Mouse (Mus musculus) hindbrain, embryonic 11.5 days (tissue): Measurements from ENCODE around the gene Mvb12a. TPM values are rescaled to one million over a fixed set of nuclear protein-coding genes. Genes with fewer than 3 reads are reported as not detected.

Experiments used
- ATAC-seq: fragments of 200-750 bp; cut with Nextera tagmentation; 2 replicates; pipeline ENCODE4 v1.8.0; 2017; ENCODE audit warnings: mild to moderate bottlenecking, moderate TSS enrichment, moderate library complexity; ENCODE audit not compliant: low FRiP score
- DNase-seq: peaks from one replicate; pipeline ENCODE4 v3.0.0-alpha.2; 2015; ENCODE audit warnings: low spot score
- H3K27ac ChIP-seq: fragments of 300-500 bp; sonication (generic); 2 replicates; pipeline ENCODE4 v1.5.1; 2014; ENCODE audit warnings: mild to moderate bottlenecking, low read depth, low read length
- H3K27me3 ChIP-seq: fragments of 300-500 bp; sonication (generic); 2 replicates; pipeline ENCODE4 v1.6.1; 2014; ENCODE audit warnings: mild to moderate bottlenecking, low read length, moderate library complexity, mixed read lengths; ENCODE audit not compliant: control insufficient read depth, insufficient read depth
- H3K36me3 ChIP-seq: fragments of 300-500 bp; sonication (generic); 2 replicates; pipeline ENCODE4 v1.6.1; 2014; ENCODE audit warnings: mild to moderate bottlenecking, low read length, moderate library complexity, mixed read lengths; ENCODE audit not compliant: control insufficient read depth, insufficient read depth
- H3K4me1 ChIP-seq: fragments of 300-500 bp; sonication (generic); replicated peaks from 2 replicates; pipeline ENCODE4 v1.6.1; 2014; ENCODE audit warnings: low read length, mixed read lengths; ENCODE audit not compliant: control insufficient read depth, insufficient read depth
- H3K4me2 ChIP-seq: fragments of 300-500 bp; sonication (generic); replicated peaks from 2 replicates; pipeline ENCODE4 v1.6.1; 2014; ENCODE audit warnings: mild to moderate bottlenecking, low read depth, low read length
- H3K4me3 ChIP-seq: fragments of 300-500 bp; sonication (generic); 2 replicates; pipeline ENCODE4 v1.5.1; 2014; ENCODE audit warnings: low read depth, low read length
- H3K9ac ChIP-seq: fragments of 300-500 bp; sonication (generic); 2 replicates; pipeline ENCODE4 v1.6.1; 2014; ENCODE audit warnings: low read depth, low read length
- H3K9me3 ChIP-seq: fragments of 300-500 bp; sonication (generic); 2 replicates; pipeline ENCODE4 v1.6.1; 2016; ENCODE audit warnings: low read length; ENCODE audit not compliant: control insufficient read depth
- WGBS: fragments of 180-500 bp; shearing (Covaris S2); extraction: QIAGEN DNeasy Blood & Tissue Kit; methylation state at CpG from one replicate; pipeline ENCODE4 v1.1.7; 2014; 5-methylcytosine and 5-hydroxymethylcytosine counted together
- polyA plus RNA-seq: library from polyadenylated mRNA; unstranded; fragments of >200 nt; fragmentation: Nextera tagmentation; extraction: Ambion mirVana; gene quantifications from 2 replicates; pipeline ENCODE4 v1.2.1, GENCODE M21; 2014

Mvb12a gene
- polyA plus RNA-seq, 1 experiment from 2014 or later, result 61.1 TPM

- Histone ChIP-seq H3K4me2 (peak overlapping the region; percentile 93), H3K36me3 (no peaks in the 10 kb centered on the region), H3K9ac (peak overlapping the region; percentile 93), H3K4me1 (peaks cover 12% of the 10 kb centered on the region), H3K9me3 (no peaks in the 10 kb centered on the region), H3K4me3 (peak overlapping the region; percentile 89), H3K27me3 (no peaks in the 10 kb centered on the region), H3K27ac (peak overlapping the region; percentile 98; the same call in 1 of the 2 replicates)
- DNase-seq (no peak), ATAC-seq (no peak)
- WGBS, result 25% methylated on average over 5 of the region's 5 CpGs
Measured at GRCm38 (mm10) chr8:71591017-71591416, 48.3 kb downstream of the Mvb12a start.

GRCm38 (mm10) chr8:71591471-71592373 lies 49.0 kb downstream of the Mvb12a start, which contains the start of gene Pgls:
Pgls (plus strand) TSS chr8:71592176.
- Histone ChIP-seq H3K4me1 (peaks cover 13% of the 10 kb centered on the region), H3K4me2 (peak within 1 kb of the TSS; percentile 93), H3K27ac (peak within 1 kb of the TSS; percentile 98), H3K4me3 (peak within 1 kb of the TSS; percentile 89), H3K27me3 (no peaks in the 10 kb centered on the region), H3K9me3 (no peaks in the 10 kb centered on the region), H3K9ac (peak within 1 kb of the TSS; percentile 93), H3K36me3 (no peaks in the 10 kb centered on the region)
- WGBS, result under 1% methylated on average over 63 of the region's 71 CpGs
- peak; percentile 98 for DNase-seq
- ATAC-seq, result peak; percentile 87

DNA sequence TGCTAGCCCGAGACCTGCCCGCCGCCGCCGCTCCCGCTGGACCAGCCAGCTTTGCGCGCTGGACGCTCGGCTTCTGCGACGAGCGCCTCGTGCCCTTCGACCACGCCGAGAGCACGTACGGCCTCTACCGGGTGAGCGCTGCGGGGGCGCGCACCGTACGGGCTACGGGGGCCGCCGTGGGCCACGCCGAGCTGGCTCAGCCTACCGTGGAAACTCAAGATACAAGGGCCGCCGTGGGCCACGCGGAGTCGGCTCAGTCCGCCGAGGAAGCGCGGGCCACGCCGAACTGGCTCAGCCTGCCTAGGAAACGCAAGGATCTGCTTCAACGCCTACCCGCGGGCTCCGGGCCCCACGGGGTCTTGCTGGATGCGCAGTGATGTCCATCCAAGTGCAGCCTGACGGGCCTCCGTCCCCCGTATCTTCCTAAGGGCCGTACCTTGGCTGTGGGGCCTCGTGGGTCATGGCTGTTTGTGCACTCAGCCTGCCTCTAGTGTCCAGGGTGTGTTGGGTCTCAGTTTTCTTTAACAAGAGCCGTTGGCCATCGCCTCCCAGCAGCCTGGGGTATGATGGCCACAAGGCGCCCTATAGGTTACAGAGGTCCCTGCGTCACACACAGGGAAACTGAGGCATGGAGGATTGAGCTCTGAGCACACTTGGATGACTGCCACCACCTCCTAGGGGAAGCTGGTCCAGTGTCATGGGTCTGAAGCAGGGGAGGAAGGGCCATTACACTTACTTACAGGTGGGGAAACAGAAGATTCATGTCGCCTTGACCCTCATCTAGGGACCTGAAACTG lies 49.9 kb downstream of the Mvb12a start:
- Histone ChIP-seq H3K4me2 (peak overlapping the region; percentile 93), H3K4me1 (peaks cover 13% of the 10 kb centered on the region), H3K9me3 (no peaks in the 10 kb centered on the region), H3K36me3 (no peaks in the 10 kb centered on the region), H3K27ac (peak overlapping the region; percentile 98), H3K4me3 (peak overlapping the region; percentile 89), H3K9ac (peak overlapping the region; percentile 93), H3K27me3 (no peaks in the 10 kb centered on the region)
- ATAC-seq (peak; percentile 76), DNase-seq (no peak)
- 4% methylated on average over 59 of the region's 60 CpGs for WGBS

DNA sequence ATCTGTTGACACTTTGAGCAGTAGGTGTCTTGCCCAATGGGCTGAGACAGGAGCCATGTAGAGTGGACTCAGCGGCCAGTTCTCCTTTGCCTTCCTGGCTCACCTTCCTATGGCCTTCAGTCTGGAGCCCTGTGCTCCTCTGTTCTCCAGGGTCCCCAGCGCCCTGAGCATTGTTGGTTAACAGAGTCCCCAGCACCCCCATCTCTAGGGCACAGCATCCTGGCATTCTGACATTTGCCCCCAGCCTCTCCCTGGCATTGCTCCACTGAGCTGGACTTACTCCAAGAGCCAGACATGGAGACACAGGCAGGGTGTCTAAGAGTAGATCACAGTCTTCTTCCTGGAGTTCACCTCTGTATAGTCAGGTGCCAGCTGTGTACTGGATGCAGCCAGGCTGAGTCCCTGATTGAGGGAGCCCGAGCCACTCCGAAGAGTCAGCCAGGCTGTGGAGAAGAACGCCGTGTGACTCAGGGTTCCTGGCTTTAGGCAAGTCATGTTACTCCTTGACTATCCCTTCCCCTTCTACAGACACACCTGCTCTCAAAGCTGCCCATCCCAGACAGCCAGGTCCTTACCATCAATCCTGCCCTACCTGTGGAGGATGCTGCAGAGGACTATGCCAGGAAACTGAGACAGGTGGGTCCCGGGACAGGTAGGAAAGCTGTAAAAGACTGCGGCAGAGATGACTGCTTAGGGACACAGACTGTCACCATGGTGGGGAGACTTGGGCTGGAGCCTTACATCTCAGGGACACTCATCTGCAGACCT lies 51.0 kb downstream of the Mvb12a start:
- no peak overlapping the region for H3K4me3 ChIP-seq
- H3K4me1 ChIP-seq, result peaks cover 13% of the 10 kb centered on the region
- ATAC-seq (no peak), DNase-seq (no peak)
- H3K4me2 ChIP-seq, result no peak overlapping the region
- H3K27ac ChIP-seq, result no peak overlapping the region
- no peak overlapping the region for H3K9ac ChIP-seq
- WGBS, result 92% methylated on average over 8 of the region's 8 CpGs
- no peaks in the 10 kb centered on the region for H3K27me3 ChIP-seq
- no peaks in the 10 kb centered on the region for H3K9me3 ChIP-seq
- H3K36me3 ChIP-seq, result no peaks in the 10 kb centered on the region

DNA sequence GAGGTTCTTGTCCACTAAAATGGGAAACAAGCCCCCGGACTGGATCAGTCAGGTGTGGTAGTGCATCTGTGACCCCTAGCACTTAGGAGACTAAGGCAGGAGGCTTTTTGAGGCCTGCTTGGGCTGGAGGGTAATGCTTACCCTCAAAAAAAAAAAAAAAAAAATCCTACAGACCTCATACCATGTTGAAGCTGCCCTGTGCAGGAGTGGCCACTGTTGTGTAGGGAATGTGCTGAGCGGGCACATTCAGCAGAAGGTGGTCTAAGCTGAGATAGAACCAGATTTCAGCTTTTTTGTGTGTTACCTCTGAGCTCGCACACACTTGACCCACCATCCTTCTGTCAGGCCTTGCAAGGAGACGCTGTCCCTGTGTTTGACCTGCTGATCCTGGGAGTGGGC lies 51.6 kb downstream of the Mvb12a start:
- Histone ChIP-seq H3K27ac (no peak overlapping the region), H3K36me3 (no peaks in the 10 kb centered on the region), H3K4me1 (peaks cover 13% of the 10 kb centered on the region), H3K4me3 (no peak overlapping the region), H3K9me3 (no peaks in the 10 kb centered on the region), H3K9ac (no peak overlapping the region), H3K27me3 (no peaks in the 10 kb centered on the region), H3K4me2 (no peak overlapping the region)
- WGBS, result 93% methylated on average over 4 of the region's 4 CpGs
- no peak for DNase-seq
- no peak for ATAC-seq

DNA sequence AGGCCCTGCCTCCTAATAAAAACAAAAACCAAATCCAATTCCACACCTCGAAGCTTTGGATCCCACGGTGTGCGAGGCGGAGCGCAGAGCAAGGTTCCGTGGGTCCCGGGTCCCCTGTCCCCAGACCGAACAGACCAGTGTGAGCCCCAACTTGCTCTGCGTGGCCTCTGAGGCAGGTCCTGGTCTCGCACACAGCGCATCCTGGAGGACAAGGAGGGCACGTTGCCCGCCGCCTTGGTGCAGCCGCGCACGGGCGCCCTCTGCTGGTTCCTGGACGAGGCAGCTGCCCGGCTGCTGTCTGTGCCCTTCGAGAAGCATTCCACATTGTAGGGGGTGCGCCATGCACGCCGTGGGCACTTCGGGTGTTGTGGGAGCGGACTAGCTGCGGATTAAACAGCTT lies 53.1 kb downstream of the Mvb12a start:
- Histone ChIP-seq H3K27ac (no peak overlapping the region), H3K9me3 (no peaks in the 10 kb centered on the region), H3K4me2 (no peak overlapping the region), H3K4me3 (no peak overlapping the region), H3K36me3 (no peaks in the 10 kb centered on the region), H3K9ac (no peak overlapping the region), H3K4me1 (peaks cover 13% of the 10 kb centered on the region), H3K27me3 (peaks cover 7% of the 10 kb centered on the region)
- ATAC-seq, result peak; percentile 15; the same call in 1 of the 2 replicates
- 5% methylated on average over 27 of the region's 27 CpGs for WGBS
- DNase-seq, result peak; percentile 90

GRCm38 (mm10) chr8:71596384-71596783 lies 53.7 kb downstream of the Mvb12a start:
- H3K4me2 ChIP-seq, result no peak overlapping the region

DNA sequence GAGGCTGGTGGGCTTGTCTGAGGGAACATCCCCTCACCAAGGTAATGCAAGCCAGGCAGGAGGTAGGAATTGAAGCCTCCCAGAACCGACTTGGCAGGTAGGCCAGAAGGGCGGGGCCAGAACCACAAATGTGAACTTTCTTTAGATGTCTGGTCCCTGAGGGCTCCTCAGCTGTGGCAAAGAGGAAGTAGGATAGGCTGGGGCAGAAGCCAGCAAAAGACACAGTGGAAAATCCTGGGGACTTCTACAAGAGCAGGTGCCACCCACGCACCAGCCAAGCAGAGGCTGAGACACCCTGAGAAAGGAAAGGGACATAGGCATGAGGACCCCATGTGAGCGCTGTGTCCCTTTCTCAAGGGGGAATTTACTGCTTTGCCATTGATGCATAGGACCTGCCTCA lies 54.1 kb downstream of the Mvb12a start:
- no peak overlapping the region for H3K4me2 ChIP-seq
- H3K9ac ChIP-seq, result no peak overlapping the region
- no peaks in the 10 kb centered on the region for H3K9me3 ChIP-seq
- WGBS, result 84% methylated on average over 4 of the region's 4 CpGs
- DNase-seq (no peak), ATAC-seq (no peak)
- H3K36me3 ChIP-seq, result no peaks in the 10 kb centered on the region
- peaks cover 9% of the 10 kb centered on the region for H3K4me1 ChIP-seq
- H3K27ac ChIP-seq, result no peak overlapping the region
- peaks cover 12% of the 10 kb centered on the region for H3K27me3 ChIP-seq
- H3K4me3 ChIP-seq, result no peak overlapping the region

More at GRCm38 (mm10) chr8:71596384-71596783, 53.7 kb downstream of the Mvb12a start:
- ATAC-seq (no peak), DNase-seq (no peak)
- no peak overlapping the region for H3K4me3 ChIP-seq
- no peaks in the 10 kb centered on the region for H3K36me3 ChIP-seq
- peaks cover 9% of the 10 kb centered on the region for H3K27me3 ChIP-seq
- H3K27ac ChIP-seq, result no peak overlapping the region
- 57% methylated on average over 6 of the region's 6 CpGs for WGBS
- no peak overlapping the region for H3K9ac ChIP-seq
- no peaks in the 10 kb centered on the region for H3K9me3 ChIP-seq
- peaks cover 9% of the 10 kb centered on the region for H3K4me1 ChIP-seq
